Mouse (Mus musculus) retina, postnatal 1 day (tissue): Measurements from ENCODE around the gene Hpca.

Experiments
- DNase-seq: peaks from one replicate; pipeline ENCODE4 v3.0.0-alpha.2; 2012

Gene Hpca

DNA sequence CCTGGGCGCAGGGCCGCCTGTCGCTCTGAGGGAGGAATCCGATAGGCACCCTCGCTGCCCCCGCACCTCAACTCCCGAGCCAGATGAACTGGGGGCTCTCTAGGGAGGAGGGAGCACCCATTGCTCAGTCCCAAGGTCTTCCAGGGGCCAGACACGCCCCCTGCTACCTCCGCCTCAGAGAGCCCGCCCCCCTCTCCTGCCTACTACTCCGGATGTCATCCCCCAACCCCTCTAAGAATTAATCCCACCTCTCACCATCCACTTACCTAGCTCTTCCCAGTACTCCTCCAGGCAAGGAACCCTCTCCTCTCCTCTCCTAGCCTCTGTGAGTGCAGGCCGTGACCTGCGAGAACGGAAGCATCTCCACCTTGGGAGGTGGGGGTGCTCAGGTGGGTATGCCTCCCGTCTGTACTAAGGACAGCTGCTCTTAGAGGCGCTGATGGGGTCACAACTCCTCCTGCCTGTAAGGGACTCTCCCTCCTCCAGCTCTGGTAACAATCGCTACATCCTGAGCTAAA, at the start of gene Hpca:
TSS of gene Hpca (minus strand) at position 468 of the 518 bp plus-strand sequence.
- peak; percentile 52 for DNase-seq

- no peak for DNase-seq
Measured at GRCm38 (mm10) chr4:129161581-129162255, 39.9 kb upstream of the Hpca start.

DNA sequence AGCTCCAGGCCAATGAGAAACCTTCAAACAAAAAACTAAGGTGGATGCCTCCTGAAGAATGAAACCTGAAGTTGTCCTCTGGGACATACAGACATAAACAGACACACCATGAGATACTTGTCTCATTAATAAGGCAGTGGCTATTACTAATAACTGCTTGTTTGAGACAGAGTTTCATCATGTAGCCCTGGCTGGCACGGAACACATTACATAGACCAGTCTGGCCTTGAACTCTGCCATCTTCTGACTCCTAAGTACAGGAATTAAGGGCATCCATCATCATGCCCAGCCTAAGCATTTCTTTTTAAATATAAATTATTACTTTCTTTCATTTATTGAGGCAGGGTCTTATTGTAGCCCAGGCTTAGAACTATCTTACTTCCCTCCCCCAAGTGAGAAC, 39.2 kb upstream of the Hpca start:
- no peak for DNase-seq

- no peak for DNase-seq
Measured at GRCm38 (mm10) chr4:129158549-129158948, 36.7 kb upstream of the Hpca start.

DNA sequence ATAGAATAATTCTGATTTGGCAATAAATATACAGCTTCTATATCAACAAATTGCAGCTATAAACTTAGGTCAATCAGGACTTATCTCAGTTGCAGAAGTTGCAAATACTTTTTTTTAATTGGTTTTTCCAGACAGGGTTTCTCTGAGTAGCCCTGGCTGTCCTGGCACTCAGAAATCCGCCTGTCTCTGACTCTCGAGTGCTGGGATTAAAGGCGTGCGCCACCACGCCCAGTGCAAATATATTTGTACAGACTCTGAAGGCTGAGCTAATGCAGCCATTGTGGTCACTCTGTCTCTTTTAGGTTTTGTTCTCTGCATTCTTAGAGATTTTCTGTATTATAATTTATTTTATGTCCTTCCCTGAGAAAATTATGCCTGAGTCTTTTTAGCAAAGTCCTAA, 35.7 kb upstream of the Hpca start:
- DNase-seq: no peak

- no peak for DNase-seq
Measured at GRCm38 (mm10) chr4:129151276-129151811, 29.5 kb upstream of the Hpca start.

DNA sequence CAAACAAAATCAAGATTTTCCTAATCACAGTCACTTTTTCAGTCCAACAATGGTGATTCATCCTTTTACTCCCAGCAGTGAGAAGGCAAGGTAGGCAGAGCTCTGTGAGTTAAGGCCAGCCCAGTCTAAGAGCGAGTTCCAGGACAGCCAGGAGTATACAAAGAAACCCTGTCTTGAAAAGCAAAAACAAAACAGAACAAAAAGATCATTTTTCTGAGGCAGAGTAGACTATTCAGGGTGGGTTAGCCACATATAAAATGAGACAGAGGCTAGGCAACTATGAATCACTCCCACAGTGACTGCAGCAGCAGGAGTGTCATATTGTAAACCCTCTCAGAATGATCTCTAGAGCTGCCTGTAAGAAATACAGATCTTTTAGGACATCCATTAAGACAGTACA, 27.5 kb upstream of the Hpca start:
- DNase-seq: no peak

DNA sequence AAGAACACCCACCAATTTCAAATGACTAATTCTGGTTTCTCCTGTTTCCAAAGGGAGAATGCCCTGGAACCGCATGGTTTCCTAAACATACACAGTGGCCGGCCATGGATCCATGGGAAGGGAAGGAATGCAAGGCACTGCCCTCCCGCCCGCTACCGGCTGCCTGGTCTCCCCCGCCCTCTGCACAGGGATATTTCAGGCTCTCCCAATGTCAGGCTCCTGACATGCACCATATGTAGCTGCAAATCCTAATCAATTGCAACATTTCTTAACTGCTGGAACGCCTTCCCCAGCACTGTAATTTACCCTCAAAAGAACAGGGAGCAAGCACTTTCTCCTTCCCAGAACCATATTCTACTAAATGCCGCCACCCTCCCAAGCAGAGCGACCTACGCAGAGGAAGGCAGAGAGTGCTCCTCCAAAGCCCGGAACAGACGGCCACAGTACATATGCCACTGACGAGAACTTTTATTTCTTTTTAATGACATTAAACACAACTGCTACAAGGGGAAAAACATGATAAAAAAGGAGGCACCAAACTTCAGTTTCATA, 25.8 kb upstream of the Hpca start:
- no peak for DNase-seq

DNA sequence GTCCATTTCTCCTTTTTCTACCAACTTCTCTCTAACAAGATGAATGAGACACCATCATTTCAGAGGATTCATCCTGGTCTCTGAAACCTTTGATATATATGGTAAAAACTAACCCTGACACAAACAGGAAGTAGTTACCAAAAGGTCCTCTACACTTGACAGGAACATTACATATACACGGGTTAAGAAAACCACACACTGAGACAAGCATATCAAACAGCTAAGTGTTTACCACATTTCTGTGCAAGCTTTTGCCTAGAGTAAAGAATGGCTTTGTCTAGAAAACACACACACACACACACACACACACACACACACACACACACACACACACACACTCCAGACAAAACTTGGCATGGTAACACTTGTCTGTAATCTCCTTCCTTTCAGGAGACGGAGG, 24.6 kb upstream of the Hpca start:
- no peak for DNase-seq

DNA sequence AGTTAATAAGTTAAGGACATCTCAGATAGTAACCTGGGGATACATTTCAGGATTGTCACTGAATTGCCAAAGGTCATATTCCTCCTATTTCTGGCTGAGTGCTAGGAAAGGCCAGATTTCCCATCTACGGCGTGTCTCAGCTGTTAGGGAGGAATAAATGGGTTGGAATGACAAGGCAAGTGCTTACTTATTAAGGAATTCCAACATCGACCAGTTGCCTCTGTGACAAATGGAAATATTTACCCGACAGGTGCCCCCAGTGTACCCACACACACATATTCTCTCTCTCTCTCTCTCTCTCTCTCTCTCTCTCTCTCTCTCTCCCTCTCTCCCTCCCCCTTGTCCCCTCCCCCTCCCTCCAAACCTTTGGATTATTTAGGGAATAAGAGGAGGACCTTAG, 24.1 kb upstream of the Hpca start:
- DNase-seq: no peak

DNA sequence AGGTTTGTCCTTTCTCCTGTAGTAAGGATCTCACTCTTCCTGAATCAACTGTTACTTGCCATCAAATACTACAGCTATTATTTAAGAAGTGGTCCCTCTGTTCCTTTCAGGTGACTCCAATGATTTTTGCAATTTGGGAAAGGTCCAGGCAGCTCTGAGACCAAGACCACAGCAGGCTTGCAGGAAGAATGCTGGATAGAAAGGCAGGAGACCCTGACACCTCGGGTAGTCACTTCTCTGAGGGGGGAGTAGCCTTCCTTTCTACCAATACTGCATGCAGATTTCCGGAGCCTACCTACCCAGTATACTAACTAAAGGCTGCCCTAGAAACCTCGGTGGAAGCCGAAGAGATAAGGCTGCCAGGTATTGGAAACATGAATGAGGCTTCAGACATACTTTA, 23.6 kb upstream of the Hpca start:
- DNase-seq: no peak

DNA sequence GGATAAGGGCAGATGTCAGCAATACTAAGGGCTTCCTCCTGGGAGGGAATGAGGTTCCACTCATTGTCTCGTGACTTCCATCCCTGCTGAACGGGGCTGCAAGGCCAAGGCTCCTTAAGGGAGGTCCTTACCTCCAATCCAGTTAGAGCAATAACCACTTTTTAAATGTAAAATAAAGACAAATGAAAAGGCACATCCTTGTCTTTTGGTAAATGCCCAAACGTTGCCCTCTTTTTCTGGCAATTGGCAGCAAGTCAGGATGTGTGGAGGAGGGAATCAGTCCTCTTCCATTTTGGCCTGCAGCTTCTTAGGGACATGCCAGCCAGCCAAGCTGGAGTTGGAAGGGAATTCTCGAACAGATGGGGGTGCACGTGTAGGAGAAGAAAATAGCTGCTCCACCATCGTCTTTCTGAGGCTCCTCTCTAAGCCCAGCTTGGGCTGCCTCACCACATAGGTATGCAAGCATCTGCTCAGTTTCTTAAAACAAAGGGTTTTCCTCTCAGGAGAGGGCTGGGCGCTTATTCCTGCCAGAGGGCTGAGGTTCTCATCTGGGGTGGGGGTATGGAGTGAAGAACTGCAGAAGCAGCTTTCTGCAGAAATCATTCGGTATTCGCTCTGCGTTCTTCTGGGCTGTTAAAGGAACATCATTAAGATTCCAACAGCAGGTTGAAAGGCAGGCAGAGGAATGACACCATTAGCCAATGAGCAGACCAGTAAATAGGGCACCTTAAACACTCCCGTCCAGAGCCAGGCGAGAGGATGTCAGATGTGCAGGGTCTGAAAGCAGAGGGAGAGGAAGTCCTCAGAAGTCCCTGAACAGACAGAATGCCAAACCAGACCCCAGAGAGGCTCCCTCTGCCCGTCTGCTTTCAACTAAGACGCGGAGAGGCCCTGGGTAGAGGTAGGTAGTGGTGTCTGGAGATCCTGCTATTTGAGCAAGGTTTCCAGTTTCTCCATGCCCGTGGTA, 22.8 kb upstream of the Hpca start:
- no peak for DNase-seq

GRCm38 (mm10) chr4:129143509-129143908, 21.7 kb upstream of the Hpca start:
- no peak for DNase-seq

DNA sequence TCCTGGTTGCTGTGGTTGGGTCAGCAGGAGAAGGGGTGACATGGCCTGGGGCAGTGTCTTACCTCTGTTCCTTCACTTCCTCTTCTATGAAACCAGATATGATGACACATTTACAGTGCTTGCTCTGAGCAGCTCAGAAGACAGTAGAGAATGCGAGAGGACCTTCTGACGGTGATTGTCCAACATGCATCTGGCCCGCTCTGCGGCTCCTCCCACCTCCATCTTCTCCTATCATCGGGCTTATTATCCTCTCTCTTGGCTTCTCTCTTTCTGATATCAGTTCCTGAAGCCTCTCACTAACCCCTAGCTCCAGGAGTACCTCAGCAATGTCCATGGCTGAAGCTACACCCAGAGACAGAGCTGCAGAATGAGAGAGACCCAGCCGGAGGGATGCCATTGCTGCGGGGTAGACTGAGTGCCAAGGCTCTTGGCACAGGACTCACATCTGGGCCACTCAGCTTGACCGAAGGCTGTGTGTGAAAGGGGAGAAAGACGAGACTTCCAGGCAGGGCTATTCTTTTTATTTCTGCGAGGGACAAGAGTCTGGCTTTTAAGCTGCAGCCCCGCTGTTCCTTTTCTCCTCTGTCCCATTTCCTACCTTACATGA, 20.7 kb upstream of the Hpca start:
- no peak for DNase-seq

DNA sequence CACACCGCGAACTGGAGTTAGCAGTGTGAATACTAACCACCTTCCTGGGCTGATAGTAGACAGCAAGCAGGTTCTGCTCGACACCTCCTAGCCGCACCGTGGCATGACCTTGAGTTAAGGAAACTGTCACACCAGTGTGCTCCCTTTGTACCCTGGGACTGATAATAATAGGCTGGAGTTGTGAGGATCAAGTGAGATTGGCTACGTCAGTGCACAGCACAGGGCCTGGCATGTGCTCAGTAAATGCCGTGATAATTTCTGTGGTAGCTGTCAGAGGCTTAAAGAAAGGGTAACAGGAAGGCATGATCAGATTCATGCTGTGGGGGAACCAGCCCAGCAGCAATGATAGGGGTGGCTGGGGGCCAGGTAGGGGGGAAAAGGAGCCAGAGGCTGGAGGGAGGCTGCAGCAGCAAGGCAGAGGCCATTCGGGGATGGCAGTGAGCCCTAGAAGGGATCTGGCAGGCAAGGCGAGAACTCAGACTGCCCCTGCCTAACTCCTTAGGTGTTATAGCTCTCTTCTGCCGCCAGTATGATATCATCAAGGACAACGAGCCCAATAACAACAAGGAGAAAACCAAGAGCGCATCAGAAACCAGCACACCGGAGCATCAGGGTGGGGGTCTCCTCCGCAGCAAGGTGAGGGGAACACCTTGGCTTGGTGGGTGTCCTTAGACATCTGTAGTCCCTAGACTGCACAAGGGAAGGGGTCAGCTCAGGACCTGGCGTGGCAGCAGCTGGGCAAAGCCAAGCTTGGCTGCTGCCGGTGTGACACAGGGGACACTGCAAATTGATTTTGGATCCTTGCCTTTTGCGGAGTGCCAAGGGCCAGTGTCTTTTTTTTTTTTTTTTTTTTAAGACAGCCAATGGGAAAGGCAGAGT, 20.0 kb upstream of the Hpca start:
- no peak for DNase-seq

GRCm38 (mm10) chr4:129140808-129141207, 19.0 kb upstream of the Hpca start:
- no peak for DNase-seq

DNA sequence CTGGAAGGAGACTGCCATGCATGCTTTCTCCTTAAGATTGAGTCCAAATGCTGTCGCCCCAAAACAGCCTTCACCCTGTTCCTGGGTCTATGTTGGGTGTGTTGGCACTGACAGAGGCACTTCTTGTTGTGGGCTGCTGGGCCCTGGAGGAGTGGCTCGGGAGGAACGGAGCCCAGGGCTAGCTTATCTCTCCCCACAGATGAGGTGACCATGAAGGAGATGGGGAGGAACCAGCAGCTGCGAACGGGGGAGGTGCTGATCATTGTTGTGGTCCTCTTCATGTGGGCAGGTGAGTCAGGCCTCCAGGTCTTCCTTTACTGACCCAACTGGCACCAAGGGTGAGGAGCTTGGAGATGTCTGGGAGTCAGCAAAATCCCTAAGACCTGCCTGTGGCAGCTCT, 17.8 kb upstream of the Hpca start:
- no peak for DNase-seq

- no peak for DNase-seq
Measured at GRCm38 (mm10) chr4:129137392-129138321, 15.8 kb upstream of the Hpca start.

DNA sequence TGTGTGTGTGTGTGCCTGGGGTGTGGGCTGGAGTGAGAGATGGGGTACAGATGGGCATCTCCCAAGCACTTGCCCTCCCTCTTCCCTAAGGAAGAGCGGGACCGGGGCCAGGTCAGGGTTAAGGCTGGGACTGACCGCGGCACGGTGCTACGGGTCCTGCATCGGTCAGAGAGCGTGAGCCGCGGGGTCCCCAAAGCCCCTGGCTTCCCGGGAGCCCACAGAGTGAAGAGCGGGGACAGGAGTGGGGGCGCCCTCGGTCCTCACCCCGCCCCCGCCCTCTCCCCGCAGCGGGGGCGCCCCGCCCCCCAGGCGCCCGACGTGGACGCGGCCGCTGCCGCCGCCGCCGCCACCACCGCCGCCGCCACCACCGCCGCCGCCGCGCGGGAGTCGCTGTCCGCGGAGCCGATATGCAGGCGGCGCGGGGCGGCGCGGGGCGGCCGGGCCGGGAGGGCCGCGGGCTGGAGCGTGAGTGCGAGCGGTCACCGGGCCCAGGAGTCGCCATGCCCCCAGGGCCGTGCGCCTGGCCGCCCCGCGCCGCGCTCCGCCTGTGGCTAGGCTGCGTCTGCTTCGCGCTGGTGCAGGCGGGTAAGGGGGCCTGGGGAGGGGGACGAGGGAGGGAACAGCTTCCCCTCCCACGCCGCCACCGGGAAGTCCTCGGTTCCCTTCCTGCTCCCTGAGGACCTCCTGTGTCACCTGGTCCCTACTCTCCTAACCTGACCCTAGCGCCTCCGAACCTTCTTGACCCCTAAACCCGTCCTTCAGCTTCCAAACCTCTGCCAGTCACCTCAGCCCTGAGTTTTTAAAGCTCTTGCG, 14.9 kb upstream of the Hpca start, which contains the start of gene Fndc5:
TSS of gene Fndc5 (plus strand) at position 421 of the 813 bp plus-strand sequence.
- DNase-seq: peak; percentile 66

DNA sequence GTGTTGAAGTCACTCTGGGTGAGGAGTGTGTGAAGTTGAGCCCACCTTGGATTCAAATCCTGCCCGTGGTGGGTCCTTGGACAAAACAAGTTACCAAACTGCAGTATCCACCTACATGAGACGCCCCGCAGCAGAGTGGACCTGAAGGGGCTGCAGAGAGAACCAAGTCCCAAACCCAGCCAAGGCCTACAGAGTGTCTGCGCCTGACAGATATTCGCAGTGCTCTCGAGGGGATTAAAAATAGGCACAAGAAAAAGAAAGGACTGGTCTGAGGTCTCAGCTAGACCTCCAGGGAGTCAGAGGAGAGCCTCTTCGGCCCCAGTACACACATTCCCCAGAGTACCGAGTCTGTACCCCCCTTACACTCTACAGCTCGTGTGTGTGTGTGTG, 14.3 kb upstream of the Hpca start:
- DNase-seq: no peak
